Mouse (Mus musculus): ENCODE measurements around the gene I830077J02Rik. TPM values are rescaled to one million over a fixed set of nuclear protein-coding genes. Genes with fewer than 3 reads are reported as not detected.

The I830077J02Rik gene
- total and polyA plus RNA-seq, 3 experiments: 2.8 to 9.4 TPM; not detected in 1

- TF ChIP-seq EP300 (IDR thresholded peaks at IDR 0.05; ENCODE audit: low read depth in 1 of 2, low read length in 2 of 2) (no peak), MEF2A (IDR thresholded peaks at IDR 0.05; ENCODE audit: extremely low read depth, insufficient replicate concordance, low read depth, low read length, poor library complexity, severe bottlenecking) (no peak), ZMIZ1 (IDR thresholded peaks at IDR 0.05; ENCODE audit: low read depth, low read length) (no peak), ELF1 (IDR thresholded peaks at IDR 0.05; ENCODE audit: low read depth, low read length) (no peak), NELFE (IDR thresholded peaks at IDR 0.05; ENCODE audit: low read depth, low read length) (no peak), GABPA (IDR thresholded peaks at IDR 0.05; ENCODE audit: low read depth, low read length) (no peak), POLR2A (IDR thresholded peaks at IDR 0.05; ENCODE audit: control insufficient read depth in 1 of 2, insufficient read depth in 1 of 2, low read depth in 1 of 2, low read length in 2 of 2, poor library complexity in 1 of 2) (no peak), USF2 (IDR thresholded peaks at IDR 0.05; ENCODE audit: borderline replicate concordance in 1 of 2, insufficient read depth in 1 of 2, low read depth in 1 of 2, low read length in 2 of 2) (no peak), MAX (IDR thresholded peaks at IDR 0.05; ENCODE audit: low read length) (no peak), RCOR1 (IDR thresholded peaks at IDR 0.05; ENCODE audit: low read depth, low read length) (no peak), ZC3H11A (IDR thresholded peaks at IDR 0.05; ENCODE audit: low read depth, low read length) (no peak), SMC3 (IDR thresholded peaks at IDR 0.05; ENCODE audit: low read depth, low read length) (no peak), MAZ (IDR thresholded peaks at IDR 0.05; ENCODE audit: low read depth, low read length) (no peak)
- no peak for DNase-seq (ENCODE audit: low read depth, low spot score)
Observed at GRCm38 (mm10) chr3:105974174-105974573, 41.7 kb upstream of the I830077J02Rik start.

GRCm38 (mm10) chr3:105973411-105973810 is 40.9 kb upstream of the I830077J02Rik start, which contains the start of gene Ovgp1:
Ovgp1 (plus strand) TSS chr3:105973711.
- H3K4me3 ChIP-seq (ENCODE audit: control insufficient read depth in 1 of 2, insufficient read depth in 1 of 2, low read depth in 2 of 2, low read length in 2 of 2): no peak within 1 kb of the TSS
- H3K36me3 ChIP-seq (ENCODE audit: control insufficient read depth in 1 of 2, insufficient read depth in 2 of 2, low read length in 2 of 2): peaks cover 0 to 2% of the 10 kb centered on the region in 2 experiments; a peak in 1 of 4 replicates
- no peak within 1 kb of the TSS for H3K9ac ChIP-seq (ENCODE audit: control insufficient read depth, low read depth, low read length, poor library complexity, severe bottlenecking)
- no peaks in the 10 kb centered on the region for H3K27me3 ChIP-seq (ENCODE audit: control insufficient read depth in 1 of 2, insufficient read depth in 2 of 2, low read length in 2 of 2)
- no peaks in the 10 kb centered on the region for H3K9me3 ChIP-seq (replicated peaks; ENCODE audit: insufficient read depth, low read length)
- H3K4me1 ChIP-seq (ENCODE audit: control insufficient read depth in 1 of 2, insufficient read depth in 2 of 2, low read length in 2 of 2): no peaks in the 10 kb centered on the region
- no peak within 1 kb of the TSS for H3K27ac ChIP-seq (ENCODE audit: control insufficient read depth, low read depth, low read length)
- TF ChIP-seq BHLHE40 (IDR thresholded peaks at IDR 0.05; ENCODE audit: borderline replicate concordance, low read depth, low read length) (no peak), TCF12 (IDR thresholded peaks at IDR 0.05; ENCODE audit: low read depth, low read length) (no peak), UBTF (IDR thresholded peaks at IDR 0.05; ENCODE audit: borderline replicate concordance, insufficient read depth, low read depth, low read length) (no peak), MAFK (IDR thresholded peaks at IDR 0.05; ENCODE audit: borderline replicate concordance, low read depth, low read length) (no peak), HCFC1 (IDR thresholded peaks at IDR 0.05; ENCODE audit: low read depth, low read length) (no peak), ZC3H11A (IDR thresholded peaks at IDR 0.05; ENCODE audit: low read depth, low read length) (no peak), MEF2A (IDR thresholded peaks at IDR 0.05; ENCODE audit: extremely low read depth, insufficient replicate concordance, low read depth, low read length, poor library complexity, severe bottlenecking) (no peak), POLR2AphosphoS5 (IDR thresholded peaks at IDR 0.05; ENCODE audit: borderline replicate concordance, low read depth, low read length) (no peak), E2F4 (IDR thresholded peaks at IDR 0.05; ENCODE audit: borderline replicate concordance, low read depth, low read length) (no peak)
- H3K79me2 ChIP-seq (ENCODE audit: control insufficient read depth, insufficient read depth, low read length, poor library complexity): no peaks in the 10 kb centered on the region
- DNase-seq (ENCODE audit: low read depth, low spot score): no peak

More at GRCm38 (mm10) chr3:105974174-105974573, 41.7 kb upstream of the I830077J02Rik start:
- H3K27ac ChIP-seq (ENCODE audit: control insufficient read depth, low read depth, low read length): no peak overlapping the region
- H3K4me3 ChIP-seq (ENCODE audit: control insufficient read depth in 1 of 2, insufficient read depth in 1 of 2, low read depth in 2 of 2, low read length in 2 of 2): no peak overlapping the region
- H3K27me3 ChIP-seq (ENCODE audit: control insufficient read depth in 1 of 2, insufficient read depth in 2 of 2, low read length in 2 of 2): no peaks in the 10 kb centered on the region
- no peak overlapping the region for H3K9ac ChIP-seq (ENCODE audit: control insufficient read depth, low read depth, low read length, poor library complexity, severe bottlenecking)
- H3K79me2 ChIP-seq (ENCODE audit: control insufficient read depth, insufficient read depth, low read length, poor library complexity): no peaks in the 10 kb centered on the region
- H3K9me3 ChIP-seq (replicated peaks; ENCODE audit: insufficient read depth, low read length): no peaks in the 10 kb centered on the region
- H3K4me1 ChIP-seq (ENCODE audit: control insufficient read depth in 1 of 2, insufficient read depth in 2 of 2, low read length in 2 of 2): no peaks in the 10 kb centered on the region
- no peaks in the 10 kb centered on the region for H3K36me3 ChIP-seq (ENCODE audit: control insufficient read depth in 1 of 2, insufficient read depth in 2 of 2, low read length in 2 of 2)

Data from MEL (cell line).